Mouse (Mus musculus): ENCODE measurements around the gene Colgalt1. TPM values are rescaled to one million over a fixed set of nuclear protein-coding genes. Genes with fewer than 3 reads are reported as not detected.

The Colgalt1 gene
- total and polyA plus RNA-seq, 3 experiments, result 72.0 to 85.3 (median 73.7) TPM

GRCm38 (mm10) chr8:71638321-71638720, 27.5 kb downstream of the Colgalt1 start:
- in situ Hi-C loops (cut with MboI; ENCODE audit: low pct_ligation_motif_present, low pct_unique_long_range_greater_than_20kb, low sequenced_read_pairs), result no loop called here
- no peaks in the 10 kb centered on the region for H3K27me3 ChIP-seq (replicated peaks)
- dilution Hi-C loops (cut with MboI; ENCODE audit: extremely low pct_ligation_motif_present, extremely low pct_unique_long_range_greater_than_20kb, low sequenced_read_pairs), result no loop called here
- H3K36me3 ChIP-seq (replicated peaks in 1 of 2; ENCODE audit: control insufficient read depth in 1 of 2, insufficient read depth in 1 of 2, low read length in 1 of 2), result no peaks in the 10 kb centered on the region
- H3K4me2 ChIP-seq (ENCODE audit: insufficient read depth, low read depth, poor library complexity, severe bottlenecking), result no peak overlapping the region
- no peaks in the 10 kb centered on the region for H3K79me2 ChIP-seq (replicated peaks; ENCODE audit: control insufficient read depth, extremely low read depth, insufficient read depth, poor library complexity, severe bottlenecking)
- H3K9me3 ChIP-seq (replicated peaks; ENCODE audit: low read length), result no peaks in the 10 kb centered on the region
- H3K9ac ChIP-seq (ENCODE audit: insufficient read depth, low read depth), result no peak overlapping the region
- H3K27ac ChIP-seq (ENCODE audit: insufficient read depth, low read depth), result no peak overlapping the region
- H3K4me3 ChIP-seq (replicated peaks in 1 of 3; ENCODE audit: low read depth in 2 of 3, low read length in 2 of 3, poor library complexity in 1 of 3), result no peak overlapping the region
- peaks cover 27 to 64% of the 10 kb centered on the region in 2 experiments for H3K4me1 ChIP-seq (ENCODE audit: control insufficient read depth in 1 of 2, insufficient read depth in 2 of 2)
- TF ChIP-seq ZMIZ1 (IDR thresholded peaks at IDR 0.05; ENCODE audit: low read depth, low read length) (no peak), SMC3 (IDR thresholded peaks at IDR 0.05; ENCODE audit: low read depth, low read length) (no peak), JUND (conservative IDR thresholded peaks at IDR 0.05; ENCODE audit: low read depth, low read length) (no peak), BHLHE40 (IDR thresholded peaks at IDR 0.05; ENCODE audit: low read depth, low read length) (no peak), RCOR1 (conservative IDR thresholded peaks at IDR 0.05; ENCODE audit: low read depth, low read length) (no peak), POLR2A (IDR thresholded peaks at IDR 0.05; ENCODE audit: low read depth, low read length) (no peak), CTCF (conservative IDR thresholded peaks at IDR 0.05 in 1 of 2, IDR thresholded peaks at IDR 0.05 in 1 of 2; ENCODE audit: low read depth in 2 of 2, low read length in 2 of 2) (no peak), ETS1 (conservative IDR thresholded peaks at IDR 0.05; ENCODE audit: low read depth, low read length) (no peak)
- DNase-seq (ENCODE audit: extremely low read depth), result no peak

DNA sequence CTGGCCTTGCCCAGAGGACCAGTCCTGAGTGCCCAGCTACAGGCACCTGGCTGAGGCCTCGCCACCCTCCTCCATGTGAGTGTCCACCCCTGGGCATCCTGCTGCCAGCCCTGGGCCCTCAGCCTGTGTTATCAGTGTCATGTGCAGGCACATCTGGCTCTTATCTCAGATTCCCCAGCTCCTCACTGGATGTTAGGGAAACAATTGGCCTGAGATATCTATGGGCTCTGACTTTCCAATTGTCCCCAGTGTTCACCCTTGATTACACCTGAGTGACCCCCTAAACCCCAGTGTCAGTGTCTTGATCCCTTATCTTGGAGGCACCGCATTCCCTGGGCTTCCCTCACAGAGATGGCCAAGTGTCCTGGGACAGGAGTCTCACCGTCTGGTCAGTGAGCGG, 28.5 kb downstream of the Colgalt1 start:
- TF ChIP-seq PAX5 (IDR thresholded peaks at IDR 0.05; ENCODE audit: low read length) (no peak), KAT2A (IDR thresholded peaks at IDR 0.05; ENCODE audit: insufficient replicate concordance, low read length) (no peak), MAZ (IDR thresholded peaks at IDR 0.05; ENCODE audit: low read depth, low read length) (no peak), HCFC1 (IDR thresholded peaks at IDR 0.05; ENCODE audit: low read depth, low read length) (no peak), JUN (IDR thresholded peaks at IDR 0.05; ENCODE audit: insufficient read depth, low read depth, low read length) (no peak), JUND (conservative IDR thresholded peaks at IDR 0.05; ENCODE audit: low read depth, low read length) (no peak), GABPA (IDR thresholded peaks at IDR 0.05; ENCODE audit: insufficient replicate concordance, low read depth, low read length) (no peak), TCF12 (IDR thresholded peaks at IDR 0.05; ENCODE audit: low read depth, low read length) (no peak), ELF1 (IDR thresholded peaks at IDR 0.05; ENCODE audit: low read depth, low read length) (no peak), USF1 (IDR thresholded peaks at IDR 0.05; ENCODE audit: low read depth, low read length) (no peak)
- Histone ChIP-seq H3K9ac (ENCODE audit: insufficient read depth, low read depth) (no peak overlapping the region), H3K4me2 (ENCODE audit: insufficient read depth, low read depth, poor library complexity, severe bottlenecking) (no peak overlapping the region), H3K27ac (ENCODE audit: insufficient read depth, low read depth) (no peak overlapping the region), H3K4me3 (replicated peaks in 1 of 3; ENCODE audit: low read depth in 2 of 3, low read length in 2 of 3, poor library complexity in 1 of 3) (no peak overlapping the region), H3K79me2 (replicated peaks; ENCODE audit: control insufficient read depth, extremely low read depth, insufficient read depth, poor library complexity, severe bottlenecking) (no peaks in the 10 kb centered on the region), H3K36me3 (replicated peaks in 1 of 2; ENCODE audit: control insufficient read depth in 1 of 2, insufficient read depth in 1 of 2, low read length in 1 of 2) (no peaks in the 10 kb centered on the region), H3K9me3 (replicated peaks; ENCODE audit: low read length) (no peaks in the 10 kb centered on the region), H3K4me1 (ENCODE audit: control insufficient read depth in 1 of 2, insufficient read depth in 2 of 2) (peaks cover 27 to 59% of the 10 kb centered on the region in 2 experiments), H3K27me3 (replicated peaks) (no peaks in the 10 kb centered on the region)
- dilution Hi-C loops (cut with MboI; ENCODE audit: extremely low pct_ligation_motif_present, extremely low pct_unique_long_range_greater_than_20kb, low sequenced_read_pairs) (no loop called here), in situ Hi-C loops (cut with MboI; ENCODE audit: low pct_ligation_motif_present, low pct_unique_long_range_greater_than_20kb, low sequenced_read_pairs) (no loop called here)
- no peak for DNase-seq (ENCODE audit: extremely low read depth)

All from CH12.LX (cell line).